Mouse (Mus musculus): ENCODE data around the gene Adm. TPM values are rescaled to one million over a fixed set of nuclear protein-coding genes. Genes with fewer than 3 reads are reported as not detected.

Adm gene
- polyA plus RNA-seq, 1 experiment from 2014 or later = 3.5 TPM

DNA sequence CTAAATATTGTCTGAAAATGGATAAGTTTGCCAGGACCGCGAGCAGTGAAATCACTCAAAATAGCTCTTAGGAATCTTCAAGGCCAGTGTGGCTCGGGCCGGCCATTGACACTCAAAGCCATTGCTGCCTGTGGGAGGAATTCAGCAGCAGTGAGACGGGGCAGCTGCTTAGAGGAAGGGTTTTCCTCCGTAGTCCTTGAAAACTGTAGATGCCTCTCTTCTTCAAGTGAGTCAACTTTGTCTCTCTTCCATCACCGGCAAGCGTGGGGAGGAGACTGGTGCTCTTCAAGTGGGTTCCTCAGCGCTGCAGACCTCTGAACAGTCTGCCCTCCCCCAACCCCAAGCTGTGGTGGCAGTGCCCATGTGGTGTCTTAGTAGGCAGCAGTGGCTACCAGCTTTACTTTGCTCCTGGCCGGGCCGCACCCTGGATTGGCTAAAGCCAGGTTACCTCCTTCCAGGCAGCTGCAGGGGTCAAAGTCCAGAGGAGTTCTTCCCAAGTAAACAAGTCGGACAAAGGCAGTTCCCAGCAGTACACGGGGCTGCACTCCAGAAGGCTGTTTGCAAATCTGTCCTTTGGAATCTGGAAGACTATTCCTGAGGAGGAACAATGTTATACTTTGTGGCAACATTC is 21.1 kb downstream of the Adm start:
- H3K27ac ChIP-seq (replicated peaks) = no peak overlapping the region
- peaks cover 4% of the 10 kb centered on the region; the same call in 1 of the 2 replicates for H3K9me3 ChIP-seq
- no peak overlapping the region for H3K4me3 ChIP-seq
- H3K36me3 ChIP-seq = no peaks in the 10 kb centered on the region
- 0 out of 2 replicates have a peak, but pooled peaks cover 3% of the 10 kb centered on the region for H3K27me3 ChIP-seq
- no peak for ATAC-seq (ENCODE audit: low FRiP score, low read depth)
- WGBS = 85% methylated on average over 13 of the region's 13 CpGs
- no peak overlapping the region for H3K9ac ChIP-seq (replicated peaks)
- no peaks in the 10 kb centered on the region for H3K4me1 ChIP-seq
- H3K4me2 ChIP-seq (replicated peaks) = no peak overlapping the region

DNA sequence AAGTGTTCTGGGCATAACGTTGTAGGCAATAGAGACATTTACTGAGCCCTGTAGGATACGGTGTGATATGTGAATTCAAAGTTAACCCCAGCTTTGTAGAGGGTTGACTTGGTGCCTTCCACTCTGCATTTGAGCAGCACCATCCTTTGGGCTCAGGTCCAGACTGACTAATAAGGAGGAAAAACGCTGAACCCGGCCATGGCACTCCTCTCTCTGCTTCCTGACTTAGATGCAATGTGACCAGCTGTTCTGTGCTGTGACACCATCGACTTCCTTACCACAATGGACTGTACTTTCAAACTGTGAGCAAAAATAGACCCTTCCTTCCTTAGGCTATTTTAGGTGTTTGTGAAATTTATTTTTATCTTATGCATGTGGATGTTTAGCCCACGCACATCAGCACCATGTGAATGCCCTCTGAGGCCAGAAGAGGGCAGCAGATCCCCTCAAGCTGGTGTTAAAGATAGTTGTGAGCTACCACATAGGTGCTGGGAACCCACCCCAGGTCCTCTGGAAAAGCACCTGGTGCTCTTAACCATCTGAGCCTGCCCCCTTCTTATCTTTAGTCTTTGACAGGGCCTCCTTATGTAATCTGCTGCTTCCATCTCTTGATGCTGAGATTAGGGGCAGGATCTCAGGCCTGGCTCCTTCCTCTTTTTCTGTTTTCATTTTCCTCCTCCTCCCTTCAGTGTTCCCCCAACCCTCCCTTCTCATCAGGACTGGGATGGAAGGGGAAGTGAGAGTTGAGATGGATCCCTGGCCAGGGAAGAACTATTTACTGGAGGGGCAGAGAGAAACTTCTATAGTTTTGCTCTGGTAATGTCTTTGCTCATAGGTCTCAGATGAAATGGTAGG is 21.9 kb downstream of the Adm start:
- peaks cover 4% of the 10 kb centered on the region; the same call in 1 of the 2 replicates for H3K9me3 ChIP-seq
- H3K9ac ChIP-seq (replicated peaks) = no peak overlapping the region
- H3K4me2 ChIP-seq (replicated peaks) = no peak overlapping the region
- ATAC-seq (ENCODE audit: low FRiP score, low read depth) = no peak
- no peak overlapping the region for H3K4me3 ChIP-seq
- WGBS = 93% methylated on average over 6 of the region's 6 CpGs
- H3K27me3 ChIP-seq = 0 out of 2 replicates have a peak, but pooled peaks cover 3% of the 10 kb centered on the region
- H3K27ac ChIP-seq (replicated peaks) = no peak overlapping the region
- H3K36me3 ChIP-seq = no peaks in the 10 kb centered on the region
- H3K4me1 ChIP-seq = no peaks in the 10 kb centered on the region

DNA sequence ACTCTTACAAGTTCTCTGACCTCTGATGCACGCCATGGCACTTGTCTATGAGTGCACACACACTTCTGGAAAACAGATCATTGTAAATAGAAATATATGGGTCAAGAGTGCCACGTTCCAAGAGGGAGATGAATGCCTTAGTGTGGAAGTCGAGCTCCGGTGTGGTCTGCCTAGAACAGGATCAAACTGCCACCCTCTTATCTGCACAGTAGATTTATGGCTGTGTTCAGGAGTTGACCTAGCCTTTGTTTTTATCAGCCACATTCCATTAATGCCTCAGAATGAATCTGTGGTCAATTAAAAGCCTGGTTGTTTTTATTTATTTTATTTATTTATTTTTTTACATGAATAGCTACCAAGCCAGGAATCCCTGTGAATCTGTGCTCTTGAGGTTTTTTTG is 23.0 kb downstream of the Adm start:
- Histone ChIP-seq H3K4me1 (no peaks in the 10 kb centered on the region), H3K27ac (replicated peaks) (no peak overlapping the region), H3K4me2 (replicated peaks) (no peak overlapping the region), H3K9me3 (peaks cover 4% of the 10 kb centered on the region; the same call in 1 of the 2 replicates), H3K27me3 (0 out of 2 replicates have a peak, but pooled peaks cover 3% of the 10 kb centered on the region), H3K9ac (replicated peaks) (no peak overlapping the region), H3K36me3 (no peaks in the 10 kb centered on the region), H3K4me3 (no peak overlapping the region)
- 88% methylated on average over 4 of the region's 4 CpGs for WGBS
- no peak for ATAC-seq (ENCODE audit: low FRiP score, low read depth)

DNA sequence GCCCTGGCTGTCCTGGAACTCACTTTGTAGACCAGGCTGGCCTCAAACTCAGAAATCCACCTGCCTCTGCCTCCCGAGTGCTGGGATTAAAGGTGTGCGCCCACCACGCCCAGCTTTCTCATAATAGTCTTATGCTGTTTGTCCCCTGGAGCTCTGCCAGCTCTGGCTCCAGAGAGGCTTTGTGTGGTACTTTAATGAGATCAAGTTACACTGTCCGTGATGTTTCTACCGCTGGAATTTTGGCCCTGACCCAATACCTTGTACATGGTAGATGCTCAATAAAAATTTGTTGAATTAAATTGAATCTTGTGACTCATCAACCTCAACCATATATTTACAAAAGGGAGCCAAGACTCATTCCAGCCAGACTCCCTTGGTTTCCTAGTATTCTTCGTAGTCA is 23.6 kb downstream of the Adm start:
- Histone ChIP-seq H3K9ac (replicated peaks) (no peak overlapping the region), H3K4me2 (replicated peaks) (no peak overlapping the region), H3K4me1 (no peaks in the 10 kb centered on the region), H3K27ac (replicated peaks) (no peak overlapping the region), H3K4me3 (no peak overlapping the region), H3K36me3 (no peaks in the 10 kb centered on the region), H3K27me3 (0 out of 2 replicates have a peak, but pooled peaks cover 3% of the 10 kb centered on the region), H3K9me3 (peaks cover 4% of the 10 kb centered on the region; the same call in 1 of the 2 replicates)
- ATAC-seq (ENCODE audit: low FRiP score, low read depth) = no peak
- WGBS = 87% methylated on average over 6 of the region's 6 CpGs

DNA sequence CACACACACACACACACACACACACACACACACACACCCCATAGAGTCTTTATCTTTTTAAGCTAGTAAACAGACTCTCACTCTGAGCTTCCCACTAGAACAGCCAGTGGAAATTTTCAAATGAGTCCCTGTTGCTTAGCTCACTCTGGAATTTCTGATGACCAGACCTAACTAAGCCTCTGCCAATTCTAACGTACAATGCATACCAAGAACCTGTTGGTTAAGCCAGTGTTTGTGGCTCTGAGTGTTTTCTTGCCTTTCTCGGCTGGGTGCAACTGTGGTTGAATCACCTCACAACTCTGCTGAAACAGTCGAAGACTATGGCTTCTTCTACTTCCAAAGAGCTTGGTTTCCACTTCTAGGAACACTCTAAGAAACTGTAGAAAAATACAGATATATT is 27.8 kb downstream of the Adm start:
- 80% methylated on average over 3 of the region's 3 CpGs for WGBS
- ATAC-seq (ENCODE audit: low FRiP score, low read depth) = no peak
- no peak overlapping the region for H3K4me3 ChIP-seq

DNA sequence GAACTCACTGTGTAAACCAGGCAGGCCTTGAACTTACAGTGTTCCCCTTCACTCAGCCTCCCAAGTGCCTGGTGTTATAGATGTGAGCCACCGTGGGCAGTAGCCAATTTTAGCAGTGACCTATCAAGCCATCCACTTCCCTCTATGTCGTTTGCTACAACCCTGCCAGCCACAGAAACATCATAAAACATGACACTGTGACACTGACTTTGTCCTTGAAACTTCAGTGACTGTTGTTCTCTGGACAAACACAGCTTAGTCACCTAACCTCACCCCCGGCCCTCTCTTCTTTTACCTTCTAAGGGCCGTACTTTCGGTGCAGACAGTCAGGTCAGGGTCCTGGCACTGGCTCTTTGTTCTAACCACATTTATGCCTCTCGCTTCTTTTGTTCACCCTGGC is 28.5 kb downstream of the Adm start:
- H3K9me3 ChIP-seq = no peaks in the 10 kb centered on the region
- ATAC-seq (ENCODE audit: low FRiP score, low read depth) = no peak
- H3K36me3 ChIP-seq = no peaks in the 10 kb centered on the region
- H3K9ac ChIP-seq (replicated peaks) = no peak overlapping the region
- no peaks in the 10 kb centered on the region for H3K4me1 ChIP-seq
- no peak overlapping the region for H3K4me3 ChIP-seq
- H3K4me2 ChIP-seq (replicated peaks) = no peak overlapping the region
- H3K27ac ChIP-seq (replicated peaks) = no peak overlapping the region
- H3K27me3 ChIP-seq = no peaks in the 10 kb centered on the region
- WGBS = 61% methylated on average over 6 of the region's 6 CpGs

More for the DNA sequence above, 27.8 kb downstream of the Adm start:
- no peak overlapping the region for H3K27ac ChIP-seq (replicated peaks)
- H3K27me3 ChIP-seq = no peaks in the 10 kb centered on the region
- no peaks in the 10 kb centered on the region for H3K4me1 ChIP-seq
- H3K9me3 ChIP-seq = no peaks in the 10 kb centered on the region
- H3K4me2 ChIP-seq (replicated peaks) = no peak overlapping the region
- H3K36me3 ChIP-seq = no peaks in the 10 kb centered on the region
- H3K9ac ChIP-seq (replicated peaks) = no peak overlapping the region

DNA sequence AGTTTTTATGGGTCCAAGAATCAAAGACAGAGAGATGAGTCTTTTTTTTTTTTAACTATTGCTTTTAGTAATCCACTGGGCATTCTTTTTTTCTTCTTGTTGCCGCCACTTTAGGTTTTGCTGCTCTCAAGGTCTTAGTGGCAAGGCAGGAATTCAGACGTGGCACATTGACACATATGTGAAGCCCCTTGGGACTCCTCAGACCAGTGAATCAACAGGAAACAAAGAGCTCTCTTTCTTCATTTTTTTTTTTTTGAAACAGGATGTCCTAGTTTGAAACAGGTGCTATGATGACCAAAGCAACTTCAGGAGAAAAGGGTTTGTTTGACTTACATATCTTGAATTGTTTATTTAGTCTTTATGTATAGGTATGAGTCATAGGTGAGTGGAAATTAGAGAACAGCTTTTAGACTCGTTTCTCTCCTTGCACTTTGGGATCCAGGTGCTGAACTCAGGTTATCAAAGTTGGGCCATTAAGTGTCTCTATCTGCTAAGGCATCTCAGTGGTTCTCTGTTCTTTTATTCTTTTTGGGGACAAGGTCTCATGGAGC is 31.0 kb downstream of the Adm start:
- H3K9ac ChIP-seq (replicated peaks) = no peak overlapping the region
- no peaks in the 10 kb centered on the region for H3K4me1 ChIP-seq
- ATAC-seq (ENCODE audit: low FRiP score, low read depth) = no peak
- H3K4me3 ChIP-seq = no peak overlapping the region
- H3K36me3 ChIP-seq = no peaks in the 10 kb centered on the region
- H3K4me2 ChIP-seq (replicated peaks) = no peak overlapping the region
- 79% methylated on average over 3 of the region's 3 CpGs for WGBS
- H3K27ac ChIP-seq (replicated peaks) = no peak overlapping the region
- no peaks in the 10 kb centered on the region for H3K9me3 ChIP-seq
- H3K27me3 ChIP-seq = no peaks in the 10 kb centered on the region

DNA sequence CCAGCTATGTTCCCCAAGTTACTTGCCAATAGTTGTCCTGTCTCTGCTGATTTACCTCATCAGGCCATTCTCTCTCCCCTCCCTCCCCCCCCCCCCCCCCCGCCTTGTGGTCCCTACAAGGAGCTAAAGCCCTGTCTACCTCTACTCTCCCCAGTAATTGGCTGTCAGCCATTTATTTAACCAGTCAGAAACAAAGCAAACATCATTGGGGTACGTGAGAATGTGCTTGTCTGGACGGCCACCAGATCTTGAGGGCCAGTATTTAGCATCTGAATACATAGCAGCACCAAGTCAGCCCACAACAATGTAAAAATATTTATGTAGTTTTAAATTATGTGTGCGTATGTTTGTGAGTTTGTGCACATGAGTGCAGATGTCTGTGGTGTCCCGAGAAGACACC is 39.1 kb downstream of the Adm start:
- no peak for ATAC-seq (ENCODE audit: low FRiP score, low read depth)
- H3K4me1 ChIP-seq = no peaks in the 10 kb centered on the region; the same call in 1 of the 2 replicates
- no peak overlapping the region for H3K4me3 ChIP-seq
- no peaks in the 10 kb centered on the region for H3K9me3 ChIP-seq
- H3K27ac ChIP-seq (replicated peaks) = no peak overlapping the region
- H3K36me3 ChIP-seq = no peaks in the 10 kb centered on the region
- H3K27me3 ChIP-seq = no peaks in the 10 kb centered on the region
- H3K4me2 ChIP-seq (replicated peaks) = no peak overlapping the region
- H3K9ac ChIP-seq (replicated peaks) = no peak overlapping the region
- WGBS = 64% methylated on average over 4 of the region's 5 CpGs

DNA sequence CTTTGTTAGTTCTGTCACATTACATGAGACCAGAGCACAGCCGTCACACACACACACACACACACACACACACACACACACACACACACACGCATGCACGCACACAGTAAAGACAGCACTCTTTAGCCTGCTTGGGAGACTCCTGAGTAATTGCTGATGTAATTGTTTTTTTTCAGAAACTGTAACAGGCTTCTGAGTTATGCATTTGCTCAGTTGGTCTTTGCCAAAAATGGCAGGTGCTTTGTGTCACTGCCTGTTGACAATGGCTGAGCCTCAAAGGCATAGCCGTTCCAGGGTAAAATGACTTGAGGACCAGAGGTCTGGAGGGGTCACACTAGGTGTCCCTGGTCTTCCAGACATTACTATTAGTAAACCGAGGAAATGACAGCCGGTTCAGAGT is 40.8 kb downstream of the Adm start:
- peaks cover 3% of the 10 kb centered on the region for H3K4me1 ChIP-seq
- H3K4me2 ChIP-seq (replicated peaks) = no peak overlapping the region
- H3K4me3 ChIP-seq = no peak overlapping the region
- no peaks in the 10 kb centered on the region for H3K36me3 ChIP-seq
- H3K9me3 ChIP-seq = no peaks in the 10 kb centered on the region
- WGBS = 76% methylated on average over 6 of the region's 6 CpGs
- no peak for ATAC-seq (ENCODE audit: low FRiP score, low read depth)
- no peak overlapping the region for H3K27ac ChIP-seq (replicated peaks)
- H3K27me3 ChIP-seq = no peaks in the 10 kb centered on the region
- H3K9ac ChIP-seq (replicated peaks) = no peak overlapping the region

DNA sequence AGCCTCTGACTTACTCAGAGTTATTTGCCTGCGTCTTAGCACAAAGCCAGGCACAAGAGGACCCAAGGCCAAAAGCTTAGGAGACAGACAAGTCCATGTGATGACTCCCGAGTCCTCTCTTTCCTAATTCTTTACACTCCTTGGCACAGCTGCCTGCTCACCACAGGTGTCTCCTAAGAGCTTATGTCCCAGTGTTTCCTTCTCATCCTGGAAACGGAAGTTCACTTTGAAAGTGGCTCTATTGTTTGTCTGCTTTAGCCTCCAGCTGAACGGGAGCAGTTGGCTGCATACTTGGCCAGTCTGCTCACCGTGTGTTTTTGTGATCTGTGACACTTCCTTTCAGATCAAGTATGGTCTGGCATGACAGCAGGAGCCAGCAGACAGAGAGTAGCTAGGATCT is 41.3 kb downstream of the Adm start:
- no peaks in the 10 kb centered on the region for H3K27me3 ChIP-seq
- peaks cover 3% of the 10 kb centered on the region for H3K4me1 ChIP-seq
- H3K9ac ChIP-seq (replicated peaks) = no peak overlapping the region
- H3K9me3 ChIP-seq = no peaks in the 10 kb centered on the region
- H3K4me2 ChIP-seq (replicated peaks) = no peak overlapping the region
- no peaks in the 10 kb centered on the region for H3K36me3 ChIP-seq
- ATAC-seq (ENCODE audit: low FRiP score, low read depth) = no peak
- H3K4me3 ChIP-seq = no peak overlapping the region
- 24% methylated on average over 5 of the region's 5 CpGs for WGBS
- no peak overlapping the region for H3K27ac ChIP-seq (replicated peaks)

DNA sequence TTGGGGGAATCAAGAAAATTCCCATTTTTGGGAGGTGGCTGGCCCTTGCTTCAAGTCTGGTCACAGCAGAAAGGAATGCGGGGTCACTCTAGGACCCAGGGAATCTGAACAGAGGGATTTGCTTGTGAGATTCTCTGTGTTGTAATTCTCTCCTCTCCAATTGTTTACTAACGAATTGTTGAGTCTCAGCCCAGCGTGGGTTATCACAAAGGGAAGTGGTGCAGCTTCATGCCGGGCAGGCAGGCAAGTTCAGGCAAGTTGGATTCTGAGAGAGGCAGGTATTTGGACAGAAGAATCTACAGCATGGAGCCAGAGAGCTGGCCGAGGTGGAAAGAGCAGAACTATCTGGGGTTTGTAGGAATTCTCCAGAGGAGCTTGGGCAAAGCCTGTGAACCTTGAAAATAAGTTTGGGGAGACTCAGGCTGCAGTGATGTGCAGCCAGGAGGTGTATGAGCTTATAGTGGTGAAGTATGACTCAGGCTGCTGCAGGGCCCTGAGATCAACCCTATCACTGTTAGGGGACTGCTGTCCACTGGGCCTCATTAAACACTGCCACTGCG is 43.7 kb downstream of the Adm start:
- H3K9ac ChIP-seq (replicated peaks) = no peak overlapping the region
- H3K27ac ChIP-seq (replicated peaks) = no peak overlapping the region
- no peak overlapping the region for H3K4me2 ChIP-seq (replicated peaks)
- no peak for ATAC-seq (ENCODE audit: low FRiP score, low read depth)
- no peaks in the 10 kb centered on the region for H3K9me3 ChIP-seq
- H3K27me3 ChIP-seq = no peaks in the 10 kb centered on the region
- no peaks in the 10 kb centered on the region for H3K36me3 ChIP-seq
- WGBS = 45% methylated on average over 6 of the region's 6 CpGs
- H3K4me1 ChIP-seq = peaks cover 3% of the 10 kb centered on the region
- H3K4me3 ChIP-seq = no peak overlapping the region

Data from midbrain, embryonic 12.5 days (tissue).